Mouse (Mus musculus) C2C12 (cell line): ENCODE measurements around the gene Olfr61.

Experiments used
- CEBPB ChIP-seq: IDR thresholded peaks from one replicate; pipeline ENCODE4 v1.6.1; 2011; ENCODE audit warnings: low read depth, mild to moderate bottlenecking, control low read depth, moderate library complexity
- CTCF ChIP-seq: IDR thresholded peaks from one replicate; pipeline ENCODE4 v1.5.1; 2011; ENCODE audit not compliant: control insufficient read depth, insufficient read depth, insufficient read length
- MYOG ChIP-seq: IDR thresholded peaks from one replicate; pipeline ENCODE4 v1.6.1; 2011; ENCODE audit not compliant: control insufficient read depth, insufficient read length; ENCODE audit errors: extremely low read depth

DNA sequence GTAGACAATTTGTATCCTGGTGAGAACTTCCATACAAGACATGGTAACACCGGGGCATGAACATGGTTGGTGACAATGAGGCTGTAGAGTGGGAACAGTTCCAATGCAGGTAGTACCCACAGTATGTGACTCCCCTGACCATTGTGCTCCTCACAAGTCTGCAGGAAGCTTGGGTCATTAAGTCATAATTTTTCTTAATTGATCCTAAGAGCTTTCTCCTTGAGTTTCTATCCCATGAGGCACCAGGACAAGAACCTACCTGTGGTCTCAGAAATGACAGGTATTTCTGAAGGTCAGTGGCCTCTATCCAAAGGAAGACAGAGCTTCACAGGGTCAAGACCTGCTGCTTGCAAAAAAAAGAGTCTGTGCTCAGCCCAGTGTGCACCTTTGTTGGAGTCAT, 52.9 kb downstream of the Olfr61 start, which contains the start of gene Olfr45:
- TF ChIP-seq CTCF (no peak), CEBPB (no peak), MYOG (no peak)
